Mouse (Mus musculus): ENCODE measurements around the gene Olfr1290.

Olfr1290 gene

DNA sequence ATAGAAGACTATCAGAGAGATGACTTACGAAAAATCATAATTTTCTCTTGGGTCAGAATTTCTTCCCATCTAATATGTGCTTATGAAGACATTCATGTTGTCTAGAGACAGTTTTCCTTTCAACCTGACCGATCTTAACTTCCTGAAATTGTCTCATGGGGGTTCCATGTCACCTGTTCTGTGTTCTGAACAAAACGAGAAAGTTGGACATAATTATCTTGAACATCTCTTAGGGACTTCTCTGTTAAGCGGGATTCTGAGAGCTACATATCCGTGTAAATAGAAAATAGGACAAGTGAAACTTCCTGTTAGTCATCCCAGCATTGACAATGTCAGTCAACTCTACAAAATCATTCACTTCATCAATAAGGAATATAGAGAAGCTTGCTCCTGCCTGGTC lies at the start of gene Olfr1290:
TSS of gene Olfr1290 (minus strand) at position 101 of the 400 bp plus-strand sequence.
- no peak for DNase-seq

DNA sequence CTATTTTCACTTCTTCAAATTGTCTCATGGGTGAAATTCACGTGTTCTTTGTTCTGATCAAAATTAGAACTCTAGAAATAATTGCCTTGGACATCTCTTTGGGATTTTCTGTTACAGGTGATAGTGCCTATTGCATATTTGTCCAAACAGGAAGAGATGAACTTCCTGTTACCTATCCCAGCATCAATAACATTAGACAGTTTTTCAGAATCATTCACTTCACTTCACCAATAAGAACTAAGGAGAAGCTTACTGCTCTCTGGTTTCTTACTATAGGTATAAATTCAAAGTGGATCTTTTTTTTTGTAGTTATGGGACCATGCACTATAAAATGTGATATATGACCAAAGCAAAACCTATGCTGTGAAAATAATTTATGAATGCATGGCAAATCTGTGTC lies 46.6 kb upstream of the Olfr1290 start, which contains the start of gene Olfr1294:
TSS of gene Olfr1294 (minus strand) at position 101 of the 400 bp plus-strand sequence.
- no peak for DNase-seq

DNA sequence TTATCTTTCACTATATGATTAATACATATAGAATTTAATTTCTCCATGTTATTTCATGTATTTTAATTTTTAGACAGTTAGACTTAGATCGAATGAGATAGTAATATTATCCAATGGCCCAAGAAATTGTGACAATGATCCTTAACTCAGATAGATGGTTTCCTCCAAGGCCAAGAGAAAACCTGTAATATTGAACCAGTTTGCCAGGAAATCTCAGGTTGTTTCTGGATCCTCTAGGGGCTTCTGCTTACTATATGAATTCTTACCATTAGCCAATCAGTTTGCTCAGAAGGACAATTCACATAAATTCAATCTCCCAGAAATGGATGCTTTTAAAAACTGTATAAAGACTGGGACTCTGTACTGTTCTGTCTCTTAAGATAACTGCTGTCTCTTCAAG lies 31.3 kb upstream of the Olfr1290 start, which contains the start of gene Olfr1293-ps:
TSS of gene Olfr1293-ps (plus strand) at position 301 of the 400 bp plus-strand sequence.
- no peak for DNase-seq

DNA sequence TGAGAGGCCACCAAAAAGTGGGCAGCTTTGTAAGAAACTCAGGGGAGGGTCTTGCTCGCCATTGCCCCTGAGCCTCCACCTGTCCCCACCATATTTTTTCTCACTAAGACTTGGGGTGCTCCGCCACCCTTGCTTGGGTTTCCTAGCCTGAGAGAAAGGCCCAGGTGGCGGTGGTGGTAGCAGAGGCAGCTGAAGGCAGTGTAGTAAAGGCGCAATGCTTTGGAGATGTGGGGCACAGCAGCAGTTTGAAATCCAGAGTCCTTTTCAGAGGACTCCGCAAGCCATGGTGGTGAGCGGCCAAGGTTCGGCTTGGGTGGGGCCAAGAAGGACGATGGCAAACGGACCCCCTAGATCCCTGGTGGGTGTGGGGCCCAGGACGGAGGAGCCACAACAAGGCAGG lies 23.8 kb upstream of the Olfr1290 start:
- no peak for DNase-seq

DNA sequence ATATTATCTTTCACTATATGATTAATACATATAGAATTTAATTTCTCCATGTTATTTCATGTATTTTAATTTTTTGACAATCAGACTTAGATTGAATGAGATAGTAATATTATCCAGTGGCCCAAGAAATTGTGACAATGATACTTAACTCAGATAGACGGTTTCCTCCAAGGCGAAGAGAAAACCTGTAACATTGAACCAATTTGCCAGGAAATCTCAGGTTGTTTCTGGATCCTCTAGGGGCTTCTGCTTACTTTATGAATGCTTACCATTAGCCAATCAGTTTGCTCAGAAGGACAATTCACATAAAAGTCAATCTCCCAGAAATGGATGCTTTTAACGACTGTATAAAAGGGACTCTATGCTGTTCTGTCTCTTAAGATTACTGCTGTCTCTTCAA lies 3.3 kb upstream of the Olfr1290 start, which contains the start of gene Olfr1291-ps1:
TSS of gene Olfr1291-ps1 (plus strand) at position 301 of the 400 bp plus-strand sequence.
- no peak for DNase-seq

DNA sequence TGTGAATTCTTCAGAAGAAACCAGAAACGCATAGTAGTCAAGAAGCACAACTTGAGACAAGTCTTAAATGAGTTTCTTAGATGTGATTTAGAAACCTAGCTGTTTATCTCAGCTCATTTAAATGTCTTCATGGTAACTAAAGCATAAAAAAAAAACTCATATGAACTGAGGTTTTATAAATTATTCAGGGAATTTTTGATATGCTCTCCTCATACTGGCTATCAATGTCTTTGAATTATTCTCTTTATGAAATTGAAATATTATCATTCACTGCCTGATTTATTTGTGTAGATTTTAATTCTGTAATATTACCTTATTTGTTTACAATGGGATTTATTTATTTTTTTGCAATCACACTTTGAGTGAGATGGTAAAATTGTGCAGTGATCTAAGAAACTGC lies 13.1 kb downstream of the Olfr1290 start, which contains the start of gene Olfr1289:
TSS of gene Olfr1289 (plus strand) at position 301 of the 400 bp plus-strand sequence.
- no peak for DNase-seq

DNA sequence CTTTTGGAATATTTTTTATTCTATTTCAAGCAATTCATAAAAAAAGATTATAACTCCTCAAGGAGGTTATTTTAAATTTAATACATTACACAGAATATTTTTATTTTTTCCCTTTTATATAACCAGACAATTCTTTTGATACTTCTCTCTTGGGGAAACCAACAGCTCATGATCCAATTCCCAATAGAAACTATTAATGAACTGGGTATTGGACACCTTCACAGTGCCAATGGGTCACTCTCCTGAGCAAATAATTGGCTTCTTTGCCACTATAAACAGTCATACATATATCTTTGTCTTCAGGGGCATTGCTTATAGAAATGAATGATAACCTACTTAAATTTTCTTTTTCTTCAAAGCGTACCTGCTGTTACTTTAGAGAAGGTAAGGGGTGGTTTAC lies 19.8 kb downstream of the Olfr1290 start, which contains the start of gene Olfr1288:
TSS of gene Olfr1288 (plus strand) at position 301 of the 400 bp plus-strand sequence.
- no peak for DNase-seq

DNA sequence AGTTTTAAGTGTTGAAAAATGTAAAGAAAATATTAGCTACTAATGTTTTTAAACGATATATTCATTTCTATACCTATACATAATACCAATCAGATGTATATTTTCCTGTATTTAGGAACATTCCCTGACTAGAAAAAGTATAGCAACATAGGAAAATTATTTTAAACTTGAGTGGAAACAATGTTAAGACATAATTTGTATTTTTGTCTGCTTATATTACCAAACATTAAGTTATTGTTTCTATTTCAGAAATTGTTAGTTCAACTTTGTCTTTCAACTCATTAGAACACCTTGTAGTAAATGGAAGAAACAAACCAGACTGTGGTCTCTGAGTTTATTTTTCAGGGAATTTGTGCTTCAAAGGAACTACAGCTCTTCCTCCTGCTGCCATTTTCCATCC lies 44.8 kb downstream of the Olfr1290 start, which contains the start of gene Olfr1287:
TSS of gene Olfr1287 (plus strand) at position 301 of the 400 bp plus-strand sequence.
- no peak for DNase-seq
